Mouse (Mus musculus): ENCODE data around the gene Stkld1. TPM values are rescaled to one million over a fixed set of nuclear protein-coding genes. Genes with fewer than 3 reads are reported as not detected.

The Stkld1 gene
- polyA plus RNA-seq, 1 experiment from 2014 or later = 0.20 TPM

DNA sequence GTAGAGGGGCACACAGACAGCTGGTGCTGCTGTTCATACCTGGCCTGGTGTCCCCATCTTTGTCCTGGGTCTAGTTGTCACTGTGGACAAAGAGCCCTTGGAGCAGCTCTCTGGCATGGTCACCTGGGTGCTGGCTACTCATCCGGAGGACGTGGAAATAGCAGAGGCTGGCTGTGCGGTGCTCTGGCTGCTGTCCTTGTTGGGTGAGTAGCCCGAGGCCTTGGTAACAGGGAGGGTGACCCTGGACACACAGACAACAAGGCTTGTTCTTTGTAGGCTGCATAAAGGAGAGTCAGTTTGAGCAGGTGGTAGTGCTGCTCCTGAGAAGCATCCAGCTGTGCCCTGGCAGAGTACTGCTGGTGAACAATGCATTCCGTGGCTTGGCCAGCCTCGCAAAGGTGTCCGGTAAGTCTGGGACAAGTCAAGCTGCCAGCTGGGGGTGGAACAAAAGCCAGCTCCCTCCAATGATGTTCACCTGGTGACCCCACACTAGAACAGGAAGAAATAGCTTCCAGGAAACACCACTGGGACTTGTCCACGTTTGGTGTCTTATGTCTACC is 17.6 kb downstream of the Stkld1 start:
- ATAC-seq (ENCODE audit: insufficient number of reproducible peaks, low FRiP score) = no peak
- Histone ChIP-seq H3K27me3 (replicated peaks) (no peaks in the 10 kb centered on the region), H3K9ac (no peak overlapping the region), H3K4me1 (replicated peaks) (no peaks in the 10 kb centered on the region), H3K27ac (ENCODE audit: poor library complexity, severe bottlenecking) (no peak overlapping the region), H3K4me2 (no peak overlapping the region), H3K9me3 (replicated peaks) (no peaks in the 10 kb centered on the region), H3K4me3 (no peak overlapping the region), H3K36me3 (peaks cover 75% of the 10 kb centered on the region)
- WGBS = 86% methylated on average over 8 of the region's 8 CpGs

DNA sequence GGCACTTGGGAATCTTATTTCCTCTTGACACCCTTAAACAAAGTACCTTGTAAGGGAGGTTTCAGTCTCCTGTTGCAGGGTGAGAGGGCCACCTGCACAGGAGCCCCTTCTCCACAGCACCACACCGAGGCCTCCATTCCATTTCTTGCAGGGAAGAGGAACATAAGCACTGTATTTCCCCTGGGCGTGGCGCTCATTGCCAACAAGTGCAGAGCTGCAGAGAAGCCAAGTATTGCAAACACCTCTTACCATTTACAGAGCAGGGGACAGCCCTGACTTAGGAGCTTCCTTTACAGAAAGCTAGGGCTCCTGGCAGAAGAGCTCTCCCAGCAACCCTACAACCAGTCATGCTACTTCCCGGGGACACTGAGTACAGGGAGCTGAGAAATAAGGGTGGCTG is 18.3 kb downstream of the Stkld1 start:
- no peaks in the 10 kb centered on the region for H3K27me3 ChIP-seq (replicated peaks)
- no peak overlapping the region for H3K4me3 ChIP-seq
- no peaks in the 10 kb centered on the region for H3K4me1 ChIP-seq (replicated peaks)
- H3K9ac ChIP-seq = no peak overlapping the region
- 87% methylated on average over 4 of the region's 4 CpGs for WGBS
- ATAC-seq (ENCODE audit: insufficient number of reproducible peaks, low FRiP score) = no peak
- no peak overlapping the region for H3K4me2 ChIP-seq
- H3K36me3 ChIP-seq = peaks cover 78% of the 10 kb centered on the region
- no peaks in the 10 kb centered on the region for H3K9me3 ChIP-seq (replicated peaks)
- no peak overlapping the region for H3K27ac ChIP-seq (ENCODE audit: poor library complexity, severe bottlenecking)

DNA sequence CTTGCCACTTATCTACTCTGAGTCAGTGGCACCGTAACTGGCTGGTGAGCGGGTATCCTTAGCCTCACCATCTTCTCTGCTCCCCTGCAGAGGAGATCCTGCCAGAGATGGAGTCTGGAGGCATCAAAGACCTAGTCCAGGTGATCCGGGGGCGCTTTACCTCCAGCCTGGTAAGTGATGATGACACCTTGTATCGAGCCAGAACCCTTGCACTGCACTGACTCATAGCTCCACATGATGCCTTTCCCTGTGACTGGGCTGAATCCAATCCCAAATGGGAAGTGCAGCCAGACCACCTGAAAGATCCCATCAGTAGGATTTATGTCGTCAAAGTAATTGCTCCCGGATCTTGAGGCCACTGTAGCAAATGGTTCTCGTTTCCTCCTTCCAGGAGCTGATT is 19.0 kb downstream of the Stkld1 start:
- WGBS = 82% methylated on average over 8 of the region's 8 CpGs
- no peak overlapping the region for H3K4me2 ChIP-seq
- no peak overlapping the region for H3K27ac ChIP-seq (ENCODE audit: poor library complexity, severe bottlenecking)
- no peak for ATAC-seq (ENCODE audit: insufficient number of reproducible peaks, low FRiP score)
- H3K4me3 ChIP-seq = no peak overlapping the region
- H3K36me3 ChIP-seq = peaks cover 85% of the 10 kb centered on the region
- no peaks in the 10 kb centered on the region for H3K4me1 ChIP-seq (replicated peaks)
- H3K9ac ChIP-seq = no peak overlapping the region
- no peaks in the 10 kb centered on the region for H3K9me3 ChIP-seq (replicated peaks)
- H3K27me3 ChIP-seq (replicated peaks) = no peaks in the 10 kb centered on the region

DNA sequence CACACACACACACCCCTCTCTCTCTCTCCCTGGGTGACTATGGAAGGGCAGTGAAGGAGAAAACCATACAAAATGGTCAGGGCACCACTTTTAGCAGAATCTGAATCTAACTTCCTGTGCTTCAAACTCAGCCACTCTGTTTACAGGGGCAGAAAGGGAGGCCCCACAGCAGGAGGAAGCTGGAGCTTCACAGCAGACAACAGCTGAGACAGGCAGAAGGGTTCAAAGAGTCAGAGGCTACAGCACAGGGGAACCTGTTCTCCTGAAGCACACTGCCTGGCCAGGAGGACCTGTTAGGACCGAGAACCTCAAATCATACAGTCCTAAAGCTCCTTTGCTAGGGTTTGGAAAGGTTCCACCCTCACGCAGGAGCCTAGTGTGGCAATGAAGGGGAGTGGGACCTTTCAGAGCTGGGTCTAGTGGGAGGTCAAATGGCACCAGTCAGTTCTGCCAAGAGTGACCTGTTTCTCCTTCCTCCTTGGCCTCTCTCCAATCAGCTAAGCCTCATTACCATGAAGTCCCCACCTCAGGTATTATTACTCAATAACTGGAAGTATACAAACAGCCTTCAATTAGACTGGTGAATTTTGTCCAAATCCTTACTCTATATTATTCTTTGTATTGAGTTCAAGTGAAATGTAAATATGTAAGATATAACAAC is 21.0 kb downstream of the Stkld1 start:
- peaks cover 92% of the 10 kb centered on the region for H3K36me3 ChIP-seq
- H3K4me3 ChIP-seq = no peak overlapping the region
- H3K9me3 ChIP-seq (replicated peaks) = no peaks in the 10 kb centered on the region
- no peak overlapping the region for H3K9ac ChIP-seq
- no peaks in the 10 kb centered on the region for H3K27me3 ChIP-seq (replicated peaks)
- H3K4me2 ChIP-seq = no peak overlapping the region
- no peaks in the 10 kb centered on the region for H3K4me1 ChIP-seq (replicated peaks)
- ATAC-seq (ENCODE audit: insufficient number of reproducible peaks, low FRiP score) = no peak
- H3K27ac ChIP-seq (ENCODE audit: poor library complexity, severe bottlenecking) = no peak overlapping the region
- 86% methylated on average over 2 of the region's 2 CpGs for WGBS

DNA sequence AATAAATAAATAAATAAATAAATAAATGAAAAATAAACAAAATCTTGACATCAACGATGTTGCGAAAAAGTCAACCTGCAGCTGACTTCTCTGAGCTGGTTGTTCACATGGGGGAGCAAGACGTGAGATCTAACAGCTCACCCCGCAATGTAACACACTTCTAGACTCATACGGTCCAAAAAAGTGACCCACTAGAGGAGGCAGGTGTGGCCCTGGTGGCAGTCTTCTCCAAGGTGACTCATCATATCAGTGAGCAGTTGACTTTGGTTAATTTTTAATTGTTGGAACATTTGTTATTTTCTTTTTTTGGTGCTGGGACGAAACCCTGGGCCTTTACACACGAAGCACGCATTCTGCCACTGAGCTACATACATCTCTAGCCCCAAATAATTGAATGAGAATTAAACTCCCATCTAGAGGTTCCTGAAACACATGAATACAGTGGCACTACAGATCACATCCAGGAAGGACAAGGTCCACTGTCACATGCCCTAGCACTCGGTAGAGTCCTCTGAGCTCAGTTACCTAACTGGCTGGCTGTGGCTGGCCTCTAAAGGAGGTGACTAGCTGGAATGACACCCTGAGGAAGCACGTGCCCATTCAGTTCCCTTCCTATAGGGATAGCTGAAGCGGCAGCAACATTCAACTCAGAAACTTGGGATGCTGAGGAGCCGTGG is 23.1 kb downstream of the Stkld1 start:
- H3K27ac ChIP-seq (ENCODE audit: poor library complexity, severe bottlenecking) = no peak overlapping the region
- no peaks in the 10 kb centered on the region for H3K9me3 ChIP-seq (replicated peaks)
- 91% methylated on average over 12 of the region's 12 CpGs for WGBS
- no peak overlapping the region for H3K4me3 ChIP-seq
- ATAC-seq (ENCODE audit: insufficient number of reproducible peaks, low FRiP score) = no peak
- H3K27me3 ChIP-seq (replicated peaks) = no peaks in the 10 kb centered on the region
- peaks cover 94% of the 10 kb centered on the region for H3K36me3 ChIP-seq
- H3K4me2 ChIP-seq = no peak overlapping the region
- no peak overlapping the region for H3K9ac ChIP-seq
- H3K4me1 ChIP-seq (replicated peaks) = peaks cover 6% of the 10 kb centered on the region; the same call in 1 of the 2 replicates

DNA sequence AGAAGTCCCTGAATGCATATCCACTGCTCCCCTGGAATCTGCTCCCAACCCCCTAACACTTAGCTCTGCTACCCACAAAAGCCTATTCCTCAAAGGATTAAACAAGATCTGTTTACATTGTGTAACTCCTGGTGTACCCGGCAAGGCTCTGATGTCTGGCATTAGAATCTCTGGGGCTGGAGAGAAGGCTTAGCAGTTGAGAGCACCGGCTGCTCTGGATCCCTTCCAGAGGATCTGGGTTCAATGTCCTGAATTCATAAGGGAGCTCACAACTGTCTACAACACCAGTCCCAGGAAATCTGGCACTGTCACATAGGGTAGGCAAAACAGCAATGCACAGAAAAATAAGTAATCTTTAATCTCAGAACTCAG is 23.6 kb downstream of the Stkld1 start:
- Histone ChIP-seq H3K27ac (ENCODE audit: poor library complexity, severe bottlenecking) (no peak overlapping the region), H3K9me3 (replicated peaks) (no peaks in the 10 kb centered on the region), H3K4me2 (no peak overlapping the region), H3K27me3 (replicated peaks) (no peaks in the 10 kb centered on the region), H3K4me3 (no peak overlapping the region), H3K36me3 (peaks cover 94% of the 10 kb centered on the region), H3K9ac (no peak overlapping the region), H3K4me1 (replicated peaks) (peaks cover 11% of the 10 kb centered on the region; the same call in 1 of the 2 replicates)
- no peak for ATAC-seq (ENCODE audit: insufficient number of reproducible peaks, low FRiP score)
- WGBS = 91% methylated on average over 2 of the region's 2 CpGs

DNA sequence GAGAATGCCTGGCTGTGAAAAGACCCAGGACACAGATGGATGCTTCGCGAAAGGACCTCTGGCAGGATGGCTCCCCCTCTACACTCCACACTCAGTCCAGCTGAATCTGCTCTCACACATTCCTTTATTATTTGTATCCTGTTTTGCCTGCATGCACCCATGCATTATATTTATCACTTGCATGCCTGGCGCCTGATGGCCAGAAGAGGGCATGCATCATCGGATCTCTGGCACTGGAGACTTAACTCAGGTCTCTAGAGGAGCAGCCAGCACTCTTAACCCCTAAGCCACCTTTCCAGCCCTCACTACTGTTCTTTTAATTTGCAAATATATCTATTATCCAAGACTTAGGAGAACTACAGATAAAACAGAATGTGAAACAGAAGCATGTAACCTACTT is 26.9 kb downstream of the Stkld1 start:
- no peak overlapping the region for H3K4me2 ChIP-seq
- no peaks in the 10 kb centered on the region for H3K9me3 ChIP-seq (replicated peaks)
- no peak for ATAC-seq (ENCODE audit: insufficient number of reproducible peaks, low FRiP score)
- 71% methylated on average over 4 of the region's 4 CpGs for WGBS
- peaks cover 62% of the 10 kb centered on the region for H3K36me3 ChIP-seq
- no peak overlapping the region for H3K27ac ChIP-seq (ENCODE audit: poor library complexity, severe bottlenecking)
- H3K9ac ChIP-seq = no peak overlapping the region
- no peaks in the 10 kb centered on the region for H3K27me3 ChIP-seq (replicated peaks)
- H3K4me3 ChIP-seq = no peak overlapping the region
- peaks cover 27% of the 10 kb centered on the region for H3K4me1 ChIP-seq (replicated peaks)

DNA sequence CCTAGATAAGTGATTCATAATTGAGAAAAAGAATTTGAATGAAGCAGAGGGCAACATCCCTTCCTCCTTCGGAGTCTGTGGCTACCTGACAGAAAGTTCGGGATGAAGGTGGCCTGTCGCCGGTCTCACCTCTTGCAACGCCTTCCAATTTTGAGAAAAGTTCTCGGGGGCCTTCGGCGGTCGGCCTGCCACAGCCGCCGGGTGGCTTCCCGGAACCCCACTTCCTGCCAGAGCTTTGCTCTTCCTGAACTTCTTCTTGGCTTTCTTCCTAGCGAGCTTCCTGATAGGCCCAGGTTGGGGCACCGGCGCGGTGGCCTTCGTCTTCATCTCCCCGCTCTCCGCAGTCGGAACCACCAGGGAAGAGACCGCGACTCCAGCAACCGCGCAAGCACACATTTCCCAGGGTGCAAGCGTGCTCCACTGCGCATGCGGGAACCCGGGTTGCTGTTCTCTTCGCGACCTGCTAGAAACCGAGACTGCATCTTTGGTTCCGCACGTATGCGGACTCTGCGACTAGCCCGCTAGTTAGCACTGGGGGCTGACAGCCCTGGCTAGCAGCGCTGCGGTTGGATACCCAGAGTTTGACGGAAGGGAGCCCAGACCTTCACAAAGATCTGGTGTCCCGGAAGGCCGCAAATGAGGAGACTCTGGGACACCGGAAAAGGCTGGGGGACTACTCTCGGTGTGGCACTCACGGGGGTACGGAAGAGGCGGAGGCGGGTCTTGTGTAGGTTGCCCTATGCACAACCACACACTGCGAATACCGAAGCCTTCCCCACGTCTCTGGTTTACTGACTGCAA is 30.3 kb downstream of the Stkld1 start, which contains the start of gene Rexo4:
Gene Rexo4, minus strand, starts transcription at position 464 of the 801 bp plus-strand sequence.
- WGBS = under 1% methylated on average over 50 of the region's 50 CpGs
- Histone ChIP-seq H3K27ac (ENCODE audit: poor library complexity, severe bottlenecking) (peak within 1 kb of the TSS; percentile 98), H3K36me3 (peaks cover 29% of the 10 kb centered on the region), H3K9me3 (replicated peaks) (peaks cover 8% of the 10 kb centered on the region), H3K9ac (peak within 1 kb of the TSS; percentile 86), H3K4me3 (peak within 1 kb of the TSS; percentile 73), H3K27me3 (replicated peaks) (no peaks in the 10 kb centered on the region), H3K4me1 (replicated peaks) (peaks cover 27% of the 10 kb centered on the region), H3K4me2 (peak within 1 kb of the TSS; percentile 95)
- ATAC-seq (ENCODE audit: insufficient number of reproducible peaks, low FRiP score) = peak; percentile 93

DNA sequence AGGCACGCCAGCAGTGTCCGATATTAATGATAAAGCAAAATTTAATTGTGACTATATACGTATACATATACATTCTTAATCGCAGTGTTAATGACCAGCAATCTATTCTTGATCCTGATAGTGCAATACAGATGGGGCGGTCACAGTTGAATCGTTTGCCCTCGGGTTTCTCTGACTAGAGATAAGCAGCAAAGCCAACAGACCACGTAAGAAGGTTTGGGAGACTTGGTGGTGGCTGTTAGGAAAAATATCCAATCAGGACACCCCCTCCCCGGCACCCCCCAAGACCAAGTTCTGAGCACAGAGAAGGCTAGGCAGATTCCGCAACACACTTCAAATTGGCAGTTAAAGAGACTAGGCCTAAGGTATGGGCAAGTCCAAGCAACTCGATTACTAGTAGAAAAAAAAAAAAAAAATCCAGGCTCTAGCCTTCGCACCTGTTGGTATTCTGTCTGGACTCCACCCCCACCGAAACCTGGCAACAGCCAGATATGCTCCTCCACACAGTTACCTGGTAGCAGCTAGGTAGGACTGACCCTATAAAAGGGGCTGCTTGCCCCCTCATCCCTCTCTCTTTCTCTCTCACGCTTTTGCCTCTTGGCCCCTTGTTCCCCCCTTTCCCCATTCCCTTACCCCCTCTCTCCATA is 31.0 kb downstream of the Stkld1 start:
- peaks cover 27% of the 10 kb centered on the region for H3K4me1 ChIP-seq (replicated peaks)
- 14% methylated on average over 14 of the region's 14 CpGs for WGBS
- no peak for ATAC-seq (ENCODE audit: insufficient number of reproducible peaks, low FRiP score)

DNA sequence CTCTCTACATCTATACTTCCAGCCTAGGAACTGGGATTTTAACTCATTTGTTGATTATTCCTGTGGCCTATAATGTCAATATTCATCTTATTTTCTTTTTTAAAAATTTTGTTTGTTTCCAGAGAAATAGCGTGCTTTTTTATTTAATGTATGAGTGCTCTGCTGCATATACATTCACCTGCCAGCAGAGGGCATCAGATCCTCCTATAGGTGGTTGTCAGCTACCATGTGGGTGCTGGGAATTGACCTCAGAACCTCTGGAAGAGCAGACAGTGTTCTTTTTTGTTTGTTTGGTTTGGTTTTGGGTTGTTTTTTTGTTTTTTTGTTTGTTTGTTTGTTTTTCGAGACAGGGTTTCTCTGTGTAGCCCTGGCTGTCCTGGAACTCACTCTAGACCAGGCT is 33.4 kb downstream of the Stkld1 start:
- ATAC-seq (ENCODE audit: insufficient number of reproducible peaks, low FRiP score) = no peak
- no peak overlapping the region for H3K4me3 ChIP-seq
- 68% methylated on average over 2 of the region's 2 CpGs for WGBS

More for the DNA sequence above, 31.0 kb downstream of the Stkld1 start:
- Histone ChIP-seq H3K4me2 (peak overlapping the region; percentile 95), H3K36me3 (peaks cover 24% of the 10 kb centered on the region), H3K9ac (peak overlapping the region; percentile 86), H3K27ac (ENCODE audit: poor library complexity, severe bottlenecking) (peak overlapping the region; percentile 98), H3K9me3 (replicated peaks) (peaks cover 8% of the 10 kb centered on the region), H3K27me3 (replicated peaks) (0 out of 2 replicates have a peak, but pooled peaks cover 2% of the 10 kb centered on the region), H3K4me3 (peak overlapping the region; percentile 73)

More for the DNA sequence above, 33.4 kb downstream of the Stkld1 start:
- H3K4me1 ChIP-seq (replicated peaks) = peaks cover 18% of the 10 kb centered on the region
- no peak overlapping the region for H3K27ac ChIP-seq (ENCODE audit: poor library complexity, severe bottlenecking)
- 0 out of 2 replicates have a peak, but pooled peaks cover 10% of the 10 kb centered on the region for H3K27me3 ChIP-seq (replicated peaks)
- no peak overlapping the region for H3K4me2 ChIP-seq
- H3K9me3 ChIP-seq (replicated peaks) = peaks cover 8% of the 10 kb centered on the region
- peaks cover 2% of the 10 kb centered on the region for H3K36me3 ChIP-seq
- H3K9ac ChIP-seq = no peak overlapping the region

All from heart, embryonic 12.5 days (tissue).